Mouse (Mus musculus) monocyte, adult 2 months (primary cell): Measurements from ENCODE around the gene Nckap5.

ENCODE experiments used
- DNase-seq, 2 experiments: peaks; one replicate each; pipeline ENCODE4 v3.0.0; 2022; ENCODE audit warnings: low spot score in 2 of 2, low read depth in 1 of 2

The Nckap5 gene

DNA sequence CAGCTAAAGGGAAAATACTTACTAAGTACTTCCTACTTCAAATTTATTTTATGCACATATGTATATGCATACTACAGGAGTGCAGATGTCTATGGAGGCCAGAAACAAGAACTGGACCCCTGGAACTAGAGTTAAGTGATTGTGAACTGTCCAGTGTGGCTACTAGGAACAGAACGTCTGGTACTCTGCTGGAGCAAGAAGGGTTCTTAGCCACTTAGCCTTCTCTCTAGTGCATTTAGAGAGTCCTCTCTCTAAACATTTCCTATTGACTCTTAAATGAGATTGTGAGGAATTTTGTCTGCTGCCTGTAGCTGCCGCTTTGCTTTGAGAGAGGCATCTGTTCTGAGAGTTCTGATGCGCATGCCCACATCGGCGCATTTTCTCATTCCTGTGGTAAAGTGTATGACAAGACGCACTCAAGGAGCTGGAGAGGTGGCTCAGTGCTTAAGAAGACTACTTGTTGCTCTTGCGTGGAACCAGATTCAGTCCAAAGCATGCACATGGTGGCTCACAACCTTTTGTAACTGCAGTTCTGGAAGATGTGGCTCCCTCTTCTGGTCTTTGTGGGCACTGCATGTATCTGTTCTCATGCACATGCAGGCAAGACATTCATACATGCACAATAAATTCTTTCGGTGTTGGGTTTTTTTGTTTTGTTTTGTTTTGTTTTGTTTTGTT, 261.9 kb downstream of the Nckap5 start:
- no peak for DNase-seq

DNA sequence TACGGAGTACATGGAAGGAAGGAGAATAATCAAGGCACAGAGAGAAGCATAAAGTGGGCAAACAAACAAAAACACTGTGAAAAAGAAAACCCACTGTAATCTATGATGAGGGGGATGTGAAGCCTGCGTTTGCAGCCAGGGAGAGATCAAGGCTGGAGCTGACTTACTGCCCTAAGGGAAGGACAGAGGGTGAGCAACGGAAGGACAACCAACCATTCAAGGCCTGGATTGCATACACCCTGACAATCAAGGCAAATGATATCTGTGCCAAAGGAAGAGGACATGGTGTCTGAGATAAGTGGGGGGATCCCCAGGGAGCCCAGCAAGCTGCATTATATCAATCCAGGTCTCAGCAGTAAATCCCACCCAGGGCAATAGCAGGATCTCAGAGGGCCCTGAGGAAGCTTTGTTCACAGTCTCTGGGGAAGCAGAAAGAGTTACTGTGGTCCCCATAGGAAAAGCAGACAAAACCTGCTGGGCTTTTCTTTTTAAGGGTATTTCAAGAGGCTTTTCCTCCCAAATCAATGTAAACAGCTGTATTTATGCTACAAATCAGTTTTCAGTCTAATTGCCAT, 265.4 kb downstream of the Nckap5 start:
- no peak for DNase-seq

DNA sequence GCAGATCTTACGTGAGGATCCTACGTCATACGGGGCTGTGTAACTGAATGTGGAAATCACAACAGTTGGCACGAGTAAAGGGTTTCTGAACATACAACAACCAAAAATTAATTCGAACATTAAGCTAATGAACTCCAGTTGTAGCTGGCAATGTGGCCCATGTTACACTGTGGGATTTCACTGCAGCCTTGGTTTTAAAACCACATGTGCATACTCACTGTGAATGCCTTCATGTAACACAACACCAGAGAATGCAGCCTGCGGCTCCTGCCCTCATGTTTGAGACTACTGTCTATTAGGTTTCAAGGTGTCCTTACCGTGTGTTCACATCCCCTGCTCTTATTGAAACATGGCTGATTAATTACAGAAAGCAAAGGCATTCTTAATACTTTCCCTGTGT, 269.7 kb downstream of the Nckap5 start:
- DNase-seq = no peak

DNA sequence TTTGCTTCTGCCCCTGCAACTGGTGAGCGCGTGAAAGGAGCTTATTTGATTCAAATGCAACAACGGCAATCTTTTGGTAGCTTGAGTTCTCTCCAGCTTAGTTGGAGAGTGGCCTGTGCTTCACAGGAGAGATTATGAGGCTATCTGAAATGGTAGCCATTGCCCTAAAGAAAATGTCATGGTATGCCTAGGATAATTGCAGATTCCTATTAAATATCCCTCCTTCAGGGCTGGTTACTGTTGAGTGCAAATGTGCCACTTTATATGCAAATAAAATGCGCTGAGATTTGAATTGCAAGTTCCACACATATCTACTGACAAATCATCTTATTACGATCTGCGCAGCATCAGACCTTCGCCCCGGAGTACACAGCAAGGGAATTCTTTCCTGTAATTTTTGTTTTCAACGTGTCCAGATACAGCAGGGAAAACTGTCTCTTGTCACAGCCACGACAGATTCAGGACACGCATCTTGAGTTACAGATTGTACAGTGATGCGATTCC, 272.8 kb downstream of the Nckap5 start:
- no peak for DNase-seq

DNA sequence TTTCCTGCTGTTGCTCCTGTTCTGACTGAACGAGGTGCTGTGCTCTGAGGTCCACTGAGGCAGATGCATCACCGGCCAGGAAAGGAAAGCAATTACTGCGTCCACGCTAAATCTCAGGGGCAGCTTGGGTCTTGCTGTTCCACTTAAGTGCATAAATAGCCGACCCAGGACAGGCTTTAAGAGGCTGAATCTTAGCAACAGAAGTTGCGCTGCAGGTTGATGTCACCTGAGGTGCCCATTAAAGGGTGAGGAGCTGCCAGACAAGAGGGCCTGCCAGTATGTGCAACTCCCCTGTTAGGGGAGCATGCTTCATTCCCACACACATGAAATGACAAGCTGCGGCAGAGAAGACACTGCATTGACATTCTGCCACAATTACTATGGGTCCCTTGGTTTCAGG, 282.6 kb downstream of the Nckap5 start:
- no peak for DNase-seq

DNA sequence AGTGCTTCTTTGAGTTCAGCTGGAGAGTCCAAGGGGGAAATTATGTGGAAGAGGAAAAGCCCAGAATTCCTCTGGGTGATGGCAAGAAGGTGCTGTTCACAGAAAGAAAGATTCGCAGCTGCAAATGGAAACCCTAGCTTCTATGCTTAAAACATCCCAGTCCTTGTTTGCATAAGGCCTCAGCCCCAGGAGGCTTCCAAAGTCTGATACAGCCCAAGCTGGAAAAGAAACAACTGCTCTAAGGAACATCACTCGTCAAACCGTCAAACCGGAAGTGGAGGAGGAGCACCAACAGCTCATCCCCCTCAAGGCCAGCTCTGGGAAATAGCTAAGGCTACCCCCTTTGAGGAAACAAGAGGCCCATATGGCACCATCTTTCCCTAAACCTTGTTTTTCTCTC, 286.1 kb downstream of the Nckap5 start:
- no peak for DNase-seq

DNA sequence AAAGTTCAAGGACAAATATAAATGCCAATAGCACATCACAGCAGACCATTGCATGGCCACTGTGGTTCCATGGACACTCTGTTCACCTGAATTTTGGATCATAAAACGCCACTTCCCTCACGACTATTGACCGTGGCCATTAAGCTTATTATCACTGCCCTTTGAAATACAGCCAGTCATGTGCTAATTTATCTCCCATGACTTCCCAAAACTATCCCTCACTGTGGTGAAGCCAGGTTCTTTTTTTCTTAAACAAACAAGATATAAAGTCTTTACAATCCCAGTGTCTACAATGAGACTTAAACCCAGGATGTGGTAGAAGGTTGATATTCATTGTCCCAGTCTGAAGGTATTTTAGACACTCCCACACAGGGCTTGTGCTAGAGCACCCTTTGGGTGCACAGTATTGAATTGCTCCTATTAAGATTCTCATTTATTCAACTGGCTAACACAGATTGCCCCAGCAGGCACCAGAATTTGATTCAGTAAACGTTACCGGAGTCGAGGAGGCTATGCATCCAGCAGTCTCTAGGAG, 293.3 kb downstream of the Nckap5 start:
- DNase-seq = no peak

DNA sequence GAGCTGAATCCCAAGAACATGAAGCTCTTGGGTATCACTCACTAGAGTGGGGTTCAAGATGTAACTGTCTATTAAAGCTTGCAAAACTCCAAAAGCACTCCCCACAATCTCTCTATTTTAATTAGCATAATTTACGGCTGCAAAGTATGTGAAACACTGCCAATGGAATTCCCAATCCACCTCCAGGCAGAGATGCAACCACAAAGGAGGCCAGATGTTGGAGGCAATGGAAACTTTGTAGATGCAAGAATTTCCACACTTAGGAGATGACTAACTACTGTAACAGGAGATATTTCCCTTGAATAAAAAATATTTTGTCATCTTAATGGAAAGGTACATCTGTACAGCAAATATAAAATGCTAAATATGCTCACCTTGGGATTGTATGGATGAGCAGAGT, 295.1 kb downstream of the Nckap5 start:
- DNase-seq = no peak

DNA sequence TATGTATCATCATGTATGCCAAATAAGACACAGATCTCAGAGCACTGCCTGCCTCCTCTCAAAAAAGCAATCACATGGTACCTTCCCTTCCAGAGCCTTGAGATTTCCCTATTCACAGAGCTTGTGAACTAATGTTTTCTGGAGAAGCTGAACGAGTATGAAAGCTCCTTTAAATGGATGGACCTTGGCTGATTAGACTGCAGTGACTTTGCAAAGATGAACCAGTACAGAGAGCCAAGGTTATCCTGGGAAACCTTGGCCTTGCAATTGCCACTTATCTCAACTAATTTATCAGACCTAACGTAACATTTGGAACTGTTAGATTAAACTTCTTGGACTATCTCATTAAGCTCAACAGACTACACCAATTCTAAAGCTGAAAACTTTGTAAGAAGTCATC, 296.6 kb downstream of the Nckap5 start:
- no peak for DNase-seq

DNA sequence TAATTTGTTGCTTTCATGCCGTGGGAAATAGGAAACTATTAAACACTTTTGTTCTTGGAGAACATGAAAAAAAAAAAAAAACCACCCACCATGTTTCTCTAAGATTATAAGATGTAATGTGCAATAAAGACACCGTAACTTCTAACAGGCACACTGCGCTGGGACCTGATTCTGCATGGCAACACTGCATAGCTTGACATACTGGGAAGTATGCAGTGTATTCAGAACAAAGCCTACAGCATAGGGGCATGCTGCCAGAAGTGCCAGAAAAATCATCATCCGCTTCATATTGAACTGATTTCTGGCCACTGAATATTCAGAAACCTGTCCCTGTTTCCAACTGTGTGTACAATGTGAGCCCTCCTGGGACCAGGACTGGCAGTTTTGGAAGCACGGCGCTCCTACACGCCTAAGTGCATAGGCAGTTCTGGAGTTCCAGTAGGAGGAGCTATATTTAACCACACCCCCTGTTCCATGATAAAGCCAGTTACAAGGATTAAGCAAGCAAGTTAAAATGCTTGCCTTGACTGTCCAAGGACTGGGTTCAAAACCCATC, 302.5 kb downstream of the Nckap5 start:
- DNase-seq = no peak

DNA sequence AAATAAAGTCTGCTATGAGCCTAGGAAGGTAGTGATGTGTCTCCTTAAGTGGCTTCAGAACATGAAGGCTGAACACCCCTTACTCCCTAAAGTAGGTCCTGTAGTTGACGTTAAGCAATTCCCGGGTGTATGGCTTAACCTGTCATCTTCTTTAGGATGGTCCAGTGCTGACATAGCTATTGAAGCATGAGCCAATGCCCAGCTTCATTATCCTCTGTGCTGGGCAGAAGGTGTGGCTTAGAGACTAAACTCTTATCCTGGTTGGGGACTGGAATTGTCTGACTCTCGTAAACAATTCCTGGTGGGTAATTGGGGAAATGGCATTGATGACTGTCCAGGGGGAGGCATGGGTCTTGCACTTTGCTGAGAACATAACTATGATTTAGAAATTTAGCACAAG, 312.5 kb downstream of the Nckap5 start:
- DNase-seq = no peak

DNA sequence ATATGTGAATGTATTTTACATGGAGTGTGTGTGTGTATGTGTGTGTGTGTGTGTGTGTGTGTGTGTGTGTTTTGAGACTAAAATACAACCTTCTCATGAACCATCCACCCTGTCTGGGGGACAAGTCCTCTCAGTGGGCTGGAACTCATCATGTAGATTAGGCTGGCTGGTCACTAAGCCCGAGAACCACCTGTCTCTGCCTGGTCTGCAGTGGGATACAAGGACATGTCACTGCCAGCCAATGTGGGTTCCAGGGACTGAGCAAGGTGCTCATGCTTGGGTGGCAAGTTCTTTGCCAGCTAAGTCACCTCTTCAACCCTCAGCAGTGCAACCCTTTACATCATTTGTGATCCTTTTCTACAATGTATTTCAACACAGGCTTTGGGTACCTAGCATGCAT, 313.2 kb downstream of the Nckap5 start:
- no peak for DNase-seq

DNA sequence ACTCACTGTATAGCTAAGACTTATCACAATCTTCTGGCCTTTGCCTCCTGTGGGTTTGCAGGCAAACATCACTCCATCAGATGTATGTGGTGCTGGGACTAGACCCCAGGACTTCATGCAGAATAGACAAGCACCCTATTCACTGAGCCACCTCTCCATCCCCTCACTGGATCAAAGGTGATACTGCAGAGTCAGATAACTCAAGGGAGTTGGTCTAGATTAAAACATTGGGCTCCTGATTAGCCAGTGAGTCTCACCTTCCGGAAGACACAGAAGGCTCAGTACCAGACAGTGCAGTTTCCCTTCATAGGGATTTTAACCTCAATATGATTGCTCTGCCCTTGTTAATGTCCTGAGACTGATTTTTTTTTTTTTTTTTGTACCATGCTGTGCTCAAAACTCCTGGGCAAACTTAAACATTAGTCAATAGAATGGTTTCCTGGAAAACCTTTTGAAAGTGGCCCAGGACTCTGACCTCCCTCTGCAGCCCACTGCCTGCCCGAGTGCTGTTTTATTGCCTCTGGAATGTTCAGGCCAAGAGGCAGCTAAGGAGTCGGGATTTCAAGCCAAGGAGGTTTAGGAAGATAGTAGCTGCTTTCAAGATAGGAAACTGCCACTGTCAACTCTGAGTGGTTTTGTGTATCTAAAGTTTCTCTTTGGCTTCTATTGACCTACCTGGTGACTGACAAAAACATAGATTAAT, 315.4 kb downstream of the Nckap5 start:
- no peak for DNase-seq

DNA sequence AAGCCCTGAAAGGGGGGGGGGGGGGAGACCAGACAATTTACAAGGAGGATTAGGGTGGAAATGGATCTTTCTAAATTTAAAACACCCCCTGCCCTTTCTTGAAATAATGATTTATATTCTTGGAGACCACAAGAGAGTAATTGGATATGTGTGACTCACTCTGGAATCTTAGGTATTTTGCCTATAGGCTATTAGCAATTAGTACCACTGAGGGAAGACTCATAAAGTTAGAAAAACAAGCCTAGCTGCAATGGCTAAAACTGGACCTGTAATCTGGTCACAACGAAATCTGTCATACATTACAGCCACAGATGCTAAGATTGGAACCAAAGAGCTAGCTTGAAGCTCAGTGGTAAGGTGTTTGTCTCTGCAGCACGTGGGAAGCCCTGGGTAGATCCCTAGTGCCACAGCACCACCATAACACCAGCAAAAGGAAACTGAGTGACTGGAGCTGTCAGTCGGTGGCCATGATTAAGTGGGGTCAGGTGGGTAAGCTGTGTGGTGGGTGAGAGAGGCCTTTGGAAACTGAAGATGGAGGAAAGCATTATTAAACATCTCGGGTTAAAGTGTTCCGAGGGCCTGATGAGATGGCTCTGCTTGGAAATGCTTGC, 318.7 kb downstream of the Nckap5 start:
- no peak for DNase-seq

DNA sequence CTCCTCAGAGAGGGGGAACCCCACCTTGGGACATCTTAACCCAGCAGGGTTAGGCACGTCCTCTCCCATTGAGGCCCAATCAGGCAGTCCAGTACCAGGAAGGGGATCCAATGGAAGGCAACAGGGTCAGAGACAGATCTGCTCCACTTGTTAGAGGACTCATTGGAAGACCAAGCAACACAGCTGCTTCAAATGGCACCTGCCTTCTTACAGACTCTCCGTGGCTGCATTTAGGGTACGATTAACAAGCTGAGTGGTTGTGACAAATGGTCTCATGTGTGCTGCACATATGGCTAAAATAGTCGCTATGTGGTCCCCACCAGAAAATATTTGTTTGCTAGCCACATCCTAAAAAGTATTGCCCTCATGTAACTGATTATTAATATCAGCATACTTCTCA, 325.9 kb downstream of the Nckap5 start:
- DNase-seq = no peak

DNA sequence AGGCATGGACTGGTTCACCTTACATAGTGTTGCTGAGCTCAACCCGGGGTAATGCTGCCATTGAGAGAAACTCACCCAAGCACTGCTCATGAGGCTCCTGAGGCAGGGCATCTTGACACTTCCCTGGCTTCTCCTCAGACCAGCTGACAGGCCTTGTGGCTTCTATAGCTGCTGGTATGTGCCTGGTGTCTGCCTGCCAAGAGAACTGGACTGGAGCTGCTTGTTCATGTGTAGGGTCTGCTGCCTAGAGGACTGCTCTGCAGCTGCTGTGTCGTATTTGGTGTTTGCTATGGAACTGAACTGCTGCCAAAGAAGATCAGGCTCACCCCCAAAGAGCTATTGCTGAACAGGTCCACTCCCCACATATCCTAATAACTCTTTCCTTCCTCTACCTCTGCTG, 327.9 kb downstream of the Nckap5 start:
- no peak for DNase-seq

DNA sequence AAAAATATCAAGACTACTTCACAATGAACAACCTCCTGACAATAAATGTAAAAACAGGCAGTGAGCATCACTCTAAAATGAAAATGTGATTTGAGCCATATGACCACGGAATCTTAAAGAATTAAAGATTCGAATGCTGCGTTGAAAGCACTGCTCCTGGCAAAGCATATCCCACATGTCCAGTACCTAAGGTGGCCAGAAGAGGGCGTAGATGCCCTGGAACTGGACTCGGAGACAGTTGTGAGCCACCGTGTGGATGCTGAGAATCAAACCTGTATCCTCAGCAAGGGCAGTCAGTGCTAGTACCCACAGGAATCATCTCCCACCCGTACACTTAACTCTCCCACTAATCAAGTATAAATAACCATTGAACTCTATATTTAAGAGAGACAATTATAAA, 333.9 kb downstream of the Nckap5 start:
- DNase-seq = no peak

DNA sequence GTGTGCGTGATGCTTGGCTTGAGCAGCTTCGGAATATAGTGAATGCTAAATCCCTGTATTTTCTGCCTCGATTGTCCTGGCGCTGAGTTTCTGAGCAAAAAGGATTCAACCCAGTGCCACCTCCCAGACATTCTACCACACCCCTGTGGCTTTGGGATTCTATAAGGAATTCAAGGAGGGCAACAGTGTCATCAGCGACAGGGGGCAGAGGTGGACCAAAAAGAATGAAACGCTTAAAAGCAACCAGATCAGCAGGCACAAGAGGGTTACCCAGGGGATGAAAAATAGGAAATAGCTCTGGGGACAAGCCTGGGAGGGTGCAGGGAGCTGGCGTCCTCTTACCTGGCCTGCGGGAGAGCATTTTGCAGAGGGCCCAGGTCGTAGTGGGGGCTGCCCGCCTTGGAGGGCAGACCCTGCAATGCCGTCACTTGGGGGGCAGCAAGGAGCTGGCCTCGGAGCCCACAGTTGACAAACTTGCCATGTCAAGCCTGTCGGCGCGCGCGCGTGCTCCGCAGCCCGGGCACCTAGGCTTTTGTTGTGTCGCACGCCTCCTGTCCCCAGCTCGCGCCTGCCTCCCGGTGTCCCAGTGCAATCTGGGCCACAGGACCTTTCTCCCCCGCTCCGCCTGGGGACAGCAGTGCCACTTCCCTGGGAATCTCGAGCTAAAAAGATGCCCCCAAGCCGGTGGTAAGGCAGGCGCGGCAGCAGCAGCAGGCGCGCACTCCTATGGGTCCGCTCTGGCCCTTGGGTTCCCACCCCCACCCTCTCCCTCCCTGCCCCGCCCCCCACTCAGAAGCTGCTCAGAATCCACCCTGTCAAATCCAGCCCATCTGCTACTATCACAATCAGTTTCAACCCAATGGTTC, 338.2 kb downstream of the Nckap5 start:
- DNase-seq = no peak

DNA sequence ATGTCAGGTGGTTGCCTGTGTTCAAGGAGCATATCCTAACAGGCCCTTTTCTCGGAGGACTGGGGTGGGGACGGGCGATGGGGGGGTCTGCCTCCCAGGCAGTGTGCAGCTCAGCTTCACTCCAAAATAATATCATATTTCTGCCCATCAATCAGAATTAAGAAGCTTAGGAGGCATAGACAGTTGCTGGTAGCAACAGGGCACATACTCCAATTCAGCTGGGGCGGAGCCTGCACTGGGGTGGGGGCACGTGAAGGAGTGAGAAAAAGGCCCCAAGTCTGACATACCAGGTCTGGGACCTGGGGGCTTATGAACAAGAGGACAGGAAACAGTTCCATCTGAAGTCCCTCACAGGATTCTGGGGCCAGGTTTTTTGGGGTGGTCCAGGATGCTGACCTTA, 339.2 kb downstream of the Nckap5 start:
- DNase-seq = no peak

DNA sequence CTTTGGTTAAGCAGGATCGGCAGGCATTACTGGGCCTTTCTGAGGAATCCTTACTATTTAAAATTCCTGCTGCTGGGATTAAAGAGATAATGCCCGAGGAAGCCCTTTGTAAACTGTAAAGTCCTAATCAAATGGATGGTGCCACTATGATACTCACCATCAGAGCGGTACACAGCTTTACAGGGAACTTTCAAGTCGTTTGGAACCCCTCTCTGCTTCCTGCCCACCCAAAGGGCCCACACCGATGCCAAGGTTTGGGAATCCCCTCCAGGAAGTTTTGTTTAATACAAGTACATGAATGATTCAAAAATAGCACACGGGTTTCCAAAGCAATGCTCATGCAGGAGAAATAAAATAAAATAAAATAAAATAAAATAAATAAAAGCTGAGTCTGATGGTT, 340.3 kb downstream of the Nckap5 start:
- no peak for DNase-seq

DNA sequence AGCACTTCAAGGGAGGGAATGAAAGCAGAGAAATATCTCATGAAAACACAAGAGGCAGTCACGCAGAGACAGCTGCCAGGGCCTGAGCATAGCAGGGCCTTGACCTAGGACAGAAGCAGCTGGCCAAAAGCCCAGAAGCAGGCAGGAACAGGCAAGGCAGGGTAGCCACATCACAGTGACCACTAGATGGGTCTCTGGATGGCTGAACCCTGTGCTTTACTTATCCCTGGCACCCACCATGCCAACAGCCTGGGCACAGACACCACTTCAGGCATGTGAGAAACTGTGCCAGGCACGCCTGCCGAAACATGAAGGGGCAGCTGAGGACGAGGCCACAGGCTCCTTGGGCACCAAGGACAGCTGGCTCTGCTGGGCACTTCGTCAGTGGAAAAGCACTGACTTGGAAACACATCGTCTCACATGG, 345.9 kb downstream of the Nckap5 start:
- no peak for DNase-seq
